Mouse (Mus musculus): ENCODE results near the gene Ptprn2.

Ptprn2 gene

DNA sequence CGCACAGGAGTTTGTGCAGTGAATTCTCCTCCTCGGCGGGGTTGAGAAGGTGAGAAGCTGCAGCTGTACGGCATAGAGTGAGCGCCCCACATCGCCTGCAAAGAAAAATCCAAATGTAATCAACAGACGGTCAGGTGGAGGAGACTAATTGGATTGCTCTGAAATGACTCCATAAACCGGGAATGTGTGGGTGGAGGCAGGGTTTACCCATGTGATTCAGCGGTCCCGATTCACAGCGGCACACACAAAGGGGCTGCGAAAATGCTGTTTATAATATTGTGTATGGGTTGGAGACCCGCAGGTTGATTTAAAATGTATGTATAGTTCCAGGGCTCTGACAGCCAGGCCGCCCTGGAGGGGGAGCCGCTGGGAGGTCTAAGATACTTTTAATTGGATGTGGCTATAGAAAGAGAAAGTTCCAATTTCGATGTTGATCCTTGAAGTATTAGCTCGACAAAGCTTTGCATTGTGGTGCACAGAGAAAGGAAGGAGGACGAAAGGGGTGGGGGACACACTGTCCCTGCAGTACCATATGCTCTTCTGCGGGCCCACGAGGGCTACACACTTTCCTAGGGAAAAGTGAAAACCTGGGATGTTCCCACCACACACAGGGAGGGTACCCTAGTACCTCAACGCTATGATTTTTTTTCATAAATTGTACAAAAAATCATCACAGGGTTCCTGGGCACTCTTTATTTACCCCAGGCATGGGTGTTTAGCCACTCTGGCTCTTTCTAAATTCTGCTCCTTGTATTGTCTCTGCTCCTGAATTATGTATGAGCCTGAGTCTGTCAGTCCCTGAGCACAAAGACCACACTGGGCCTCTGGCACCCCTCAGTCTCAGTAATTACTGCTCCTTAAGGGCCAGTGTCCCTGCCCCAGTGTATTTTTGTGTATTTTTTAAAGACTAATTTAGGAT, 568.6 kb downstream of the Ptprn2 start:
- peak; percentile 22 for DNase-seq (ENCODE audit: low spot score)

- DNase-seq (ENCODE audit: low spot score): no peak
Observed at GRCm38 (mm10) chr12:117054925-117055570, 569.5 kb downstream of the Ptprn2 start.

DNA sequence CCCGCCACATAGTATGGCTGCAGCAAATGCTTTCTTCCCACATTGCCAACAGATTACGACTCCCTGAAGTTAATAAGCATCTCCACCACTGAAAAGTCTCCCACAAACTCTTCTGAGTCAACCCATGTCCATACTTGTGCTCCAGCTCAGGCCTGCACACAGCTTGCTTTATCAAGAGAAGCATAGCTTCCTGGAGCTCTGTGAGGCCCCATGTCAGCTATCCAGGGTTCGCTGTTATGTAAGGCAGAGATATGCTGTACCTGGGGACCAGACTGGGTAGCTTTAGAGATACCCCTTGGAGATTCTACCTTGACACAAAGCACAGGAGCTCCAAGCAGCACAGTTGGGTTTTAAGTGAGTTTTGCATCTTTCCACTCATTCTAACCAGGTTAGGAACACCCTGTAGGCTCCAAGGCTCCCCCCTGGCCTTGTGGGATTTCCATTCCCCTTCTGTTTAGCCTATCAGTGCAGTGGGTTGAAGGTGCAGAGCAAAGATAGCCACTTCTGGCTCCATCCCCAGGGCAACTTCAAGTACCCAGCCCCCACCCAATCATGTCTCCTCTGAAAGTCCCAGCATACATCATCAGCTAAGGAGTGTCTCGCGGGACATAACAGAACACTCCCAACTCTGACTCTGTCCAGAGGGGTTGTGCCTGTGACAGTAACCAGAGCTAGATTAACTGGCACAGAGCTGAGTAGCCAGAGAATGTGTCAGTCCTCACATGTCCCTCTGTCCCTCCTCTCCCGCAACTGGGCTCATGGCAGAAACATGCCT, 572.9 kb downstream of the Ptprn2 start:
- DNase-seq (ENCODE audit: low spot score): no peak

GRCm38 (mm10) chr12:117058975-117059374, 573.5 kb downstream of the Ptprn2 start:
- DNase-seq (ENCODE audit: low spot score): no peak

DNA sequence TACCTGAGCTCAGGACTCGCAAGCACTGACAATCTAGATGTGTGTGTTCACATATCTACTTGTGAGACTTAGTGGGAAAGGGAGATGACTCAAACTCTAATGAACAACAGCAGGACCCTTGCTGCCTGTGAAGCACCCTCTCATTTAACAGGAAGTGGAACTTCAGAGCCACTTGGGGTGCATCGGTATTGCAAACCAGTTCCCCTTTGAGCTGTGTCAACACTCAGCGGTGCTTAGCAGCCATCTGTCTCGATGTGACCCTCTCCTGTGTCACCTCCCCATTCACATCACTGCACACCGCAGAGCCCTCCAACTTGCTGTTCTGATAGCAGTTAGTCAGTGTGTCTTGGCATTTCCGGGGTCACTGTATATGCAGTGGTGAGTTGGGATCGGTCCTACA, 592.1 kb downstream of the Ptprn2 start:
- DNase-seq (ENCODE audit: low spot score): no peak

DNA sequence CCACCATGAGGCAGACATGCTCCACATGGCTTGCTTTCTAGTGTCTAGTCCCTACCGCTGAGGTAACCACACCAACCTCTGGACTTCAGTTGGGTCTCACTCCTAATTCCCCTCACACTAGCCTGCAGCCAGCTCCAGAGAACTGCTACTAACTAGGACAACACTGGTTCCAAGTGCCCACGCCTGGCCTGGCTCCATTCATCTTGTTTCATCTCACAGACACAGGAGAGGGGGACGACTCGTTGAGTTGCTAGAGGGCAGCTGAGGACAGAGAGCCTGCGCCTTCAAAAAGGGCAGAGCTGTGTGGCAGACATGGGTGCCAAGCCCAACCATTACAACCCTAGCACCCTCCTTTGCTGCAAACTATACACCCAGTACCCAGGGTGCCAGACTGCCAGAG, 593.4 kb downstream of the Ptprn2 start:
- DNase-seq (ENCODE audit: low spot score): no peak

DNA sequence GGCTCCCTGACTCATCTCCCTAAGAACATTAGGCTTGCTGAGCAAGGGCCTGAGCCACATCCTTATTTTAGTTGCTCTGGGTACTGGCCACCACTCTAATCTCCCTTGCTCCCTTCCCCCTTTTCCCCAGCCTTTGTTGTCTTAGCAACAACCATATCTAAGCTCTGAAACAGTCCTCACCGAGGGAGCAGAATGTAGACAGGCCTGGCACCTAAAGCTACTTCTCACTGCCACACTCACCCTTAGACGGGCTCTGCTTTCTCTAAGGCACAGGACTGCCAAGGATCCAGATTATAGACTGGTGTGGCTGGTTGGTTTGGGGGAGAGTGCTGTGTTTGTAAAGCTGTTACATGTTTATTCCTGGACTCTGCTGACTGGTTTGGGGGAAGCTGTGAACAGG, 594.2 kb downstream of the Ptprn2 start:
- no peak for DNase-seq (ENCODE audit: low spot score)

GRCm38 (mm10) chr12:117083856-117084701, 598.6 kb downstream of the Ptprn2 start:
- DNase-seq (ENCODE audit: low spot score): no peak

DNA sequence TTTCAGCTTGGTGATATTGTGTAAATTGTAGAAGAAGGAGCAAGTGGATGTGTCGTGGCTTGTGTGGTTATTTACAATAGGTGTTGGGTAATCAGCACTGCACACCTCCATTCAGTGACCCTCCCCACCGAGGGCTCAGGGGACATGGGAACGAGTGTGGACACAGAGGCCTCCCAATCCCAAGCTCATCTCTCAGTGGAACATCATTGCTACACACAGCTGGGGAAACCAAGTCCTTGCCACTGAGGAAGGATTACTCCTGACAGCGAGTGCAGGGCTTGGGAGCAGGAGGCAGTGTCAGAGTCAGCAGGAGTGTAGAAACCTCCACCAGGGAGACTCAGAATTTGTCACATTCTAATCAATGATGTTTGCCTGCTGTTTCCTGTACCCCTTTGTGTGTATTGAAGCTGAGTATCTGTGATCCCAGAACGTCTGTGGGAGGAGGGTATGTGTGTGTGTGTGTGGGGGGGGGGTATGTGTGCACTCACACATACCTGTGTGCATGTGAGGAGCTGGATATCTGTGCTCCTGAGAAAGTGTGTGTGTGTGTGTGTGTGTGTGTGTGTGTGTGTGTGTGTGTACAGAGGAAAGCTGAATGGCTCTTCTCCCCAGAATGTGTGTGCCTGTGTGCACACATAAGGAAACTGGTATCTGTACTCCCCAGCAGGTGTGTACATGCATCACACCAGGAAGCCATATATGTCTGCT, 599.3 kb downstream of the Ptprn2 start:
- DNase-seq (ENCODE audit: low spot score): no peak

- no peak for DNase-seq (ENCODE audit: low spot score)
Observed at GRCm38 (mm10) chr12:117085661-117086335, 600.3 kb downstream of the Ptprn2 start.

- no peak for DNase-seq (ENCODE audit: low spot score)
Observed at GRCm38 (mm10) chr12:117092345-117093107, 607.0 kb downstream of the Ptprn2 start.

GRCm38 (mm10) chr12:117095941-117096340, 610.4 kb downstream of the Ptprn2 start:
- DNase-seq (ENCODE audit: low spot score): no peak

GRCm38 (mm10) chr12:117098295-117098694, 612.8 kb downstream of the Ptprn2 start:
- DNase-seq (ENCODE audit: low spot score): no peak

GRCm38 (mm10) chr12:117106696-117107095, 621.2 kb downstream of the Ptprn2 start:
- DNase-seq (ENCODE audit: low spot score): no peak

- peak; percentile 55 for DNase-seq (ENCODE audit: low spot score)
Observed at GRCm38 (mm10) chr12:117107143-117107616, 621.7 kb downstream of the Ptprn2 start.

DNA sequence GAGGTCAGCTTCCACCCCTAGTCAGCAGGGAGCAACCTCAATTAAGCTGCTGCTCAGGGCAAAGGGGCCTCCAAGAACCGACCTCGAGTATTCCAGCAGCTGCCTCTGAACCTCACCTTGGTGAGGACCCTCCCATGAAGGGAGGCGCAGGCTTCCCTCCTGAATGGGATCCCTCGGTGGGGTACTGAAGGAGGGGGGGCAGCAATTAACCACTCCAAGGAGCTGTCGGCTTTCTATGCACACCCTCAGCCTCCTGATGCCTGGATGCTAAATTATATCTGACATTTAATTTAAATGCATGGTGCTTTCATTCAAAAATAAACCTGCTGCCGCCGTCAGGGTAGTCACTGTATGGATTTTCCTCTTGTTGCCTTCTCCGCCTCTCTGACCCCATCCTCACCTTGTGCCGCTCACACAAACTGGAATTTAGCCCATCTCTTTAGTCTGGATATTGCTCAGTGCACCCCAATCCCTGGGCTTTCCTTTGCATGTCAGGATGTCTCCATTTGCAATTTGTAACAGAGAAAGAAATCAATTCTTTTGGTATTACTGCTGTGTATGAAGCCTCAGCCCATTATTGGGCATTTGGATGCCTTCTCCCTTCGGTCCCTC, 629.8 kb downstream of the Ptprn2 start:
- DNase-seq (ENCODE audit: low spot score): no peak

DNA sequence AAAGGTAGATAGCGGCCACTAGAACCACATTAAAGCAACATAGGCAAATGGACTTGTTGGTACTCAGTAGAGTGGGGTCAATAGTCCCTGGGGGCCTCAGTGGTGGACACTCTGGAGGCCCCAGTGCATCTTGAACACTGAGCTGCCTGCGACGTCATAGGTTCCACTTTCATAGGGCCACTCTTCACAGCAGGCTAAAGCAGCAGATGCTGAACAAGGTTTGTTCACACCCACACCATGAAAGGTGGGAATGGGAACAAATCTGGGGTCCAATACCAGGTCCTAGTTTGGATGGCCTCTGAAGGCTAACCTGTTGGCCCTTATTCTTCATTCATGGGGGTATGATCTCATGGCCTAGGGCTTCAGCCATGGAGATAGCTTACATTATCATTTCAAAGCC, 641.6 kb downstream of the Ptprn2 start:
- no peak for DNase-seq (ENCODE audit: low spot score)

DNA sequence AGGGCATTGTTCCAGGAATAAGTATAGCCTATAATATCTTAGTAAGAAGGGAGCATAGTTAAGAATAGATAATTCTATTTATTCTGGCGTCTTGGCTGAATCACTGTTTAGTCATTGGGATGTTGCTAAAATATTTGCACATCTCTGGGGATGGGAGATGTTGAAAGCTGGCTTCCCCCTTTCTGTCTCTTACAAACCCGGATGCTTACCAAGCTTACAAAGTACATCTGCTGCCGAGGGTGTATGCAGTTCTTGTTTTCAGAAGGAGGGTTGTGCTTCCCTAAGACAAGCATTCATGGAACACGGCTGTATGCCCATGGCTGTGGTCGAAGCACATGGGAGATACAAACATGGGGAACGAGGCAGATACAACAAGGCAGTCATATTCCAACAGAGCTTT, 642.0 kb downstream of the Ptprn2 start:
- DNase-seq (ENCODE audit: low spot score): no peak

- no peak for DNase-seq (ENCODE audit: low spot score)
Observed at GRCm38 (mm10) chr12:117132095-117132494, 646.6 kb downstream of the Ptprn2 start.

All from left cerebral cortex, adult 11 months (tissue).